Mouse (Mus musculus) adrenal gland, postnatal 36 days (tissue): Measurements from ENCODE around the gene Npw. TPM values are rescaled to one million over a fixed set of nuclear protein-coding genes. Genes with fewer than 3 reads are reported as not detected.

Source experiments
- DNase-seq, 2 experiments: peaks; one replicate each; pipeline ENCODE4 v3.0.0; 2021; ENCODE audit warnings: mixed read lengths in 1 of 2
- total RNA-seq, 2 experiments: library from RNA; stranded (reverse); gene quantifications; 2 replicates each; pipeline ENCODE4 v1.2.3; 2021

The Npw gene
- total RNA-seq, 2 experiments from 2014 or later, result not detected

DNA sequence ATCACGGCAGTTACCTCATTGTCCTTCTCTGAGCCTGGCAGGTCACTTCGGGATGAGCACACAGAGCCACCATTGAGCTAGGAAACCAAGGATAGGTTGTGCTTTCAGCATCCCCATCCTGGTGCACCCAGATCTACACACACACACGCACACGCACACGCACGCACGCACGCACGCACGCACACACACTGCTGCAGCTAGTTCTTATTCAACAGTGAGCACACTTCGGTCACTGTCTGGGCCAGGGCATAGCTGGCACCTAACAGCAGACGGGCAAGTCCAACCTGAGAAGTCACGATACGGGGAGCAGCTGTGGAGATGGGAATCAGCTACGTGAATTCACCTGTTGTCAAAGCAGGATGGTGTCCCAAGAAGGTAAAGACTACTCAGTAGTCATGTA, 17.7 kb downstream of the Npw start:
- no peak for DNase-seq

DNA sequence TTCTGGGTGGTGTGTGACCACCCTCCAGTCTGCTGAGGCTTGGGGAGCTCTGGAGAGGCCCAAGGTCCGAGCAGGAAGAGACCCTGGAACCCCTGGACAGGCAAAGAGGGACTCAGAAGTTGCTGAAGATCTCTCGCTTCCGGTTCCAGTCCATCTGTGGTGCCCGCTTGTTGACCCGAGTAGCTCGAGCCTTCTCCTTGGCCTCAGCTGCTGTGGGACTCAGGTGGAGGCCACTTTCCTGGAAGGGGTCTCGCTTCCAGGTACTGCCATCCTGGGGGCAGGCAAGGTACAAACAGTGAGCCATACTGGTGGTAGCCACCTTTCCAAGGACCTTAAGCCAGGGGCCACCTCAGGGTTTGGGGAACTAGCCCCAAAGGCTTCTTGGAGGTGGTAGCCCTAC, 18.1 kb downstream of the Npw start:
- DNase-seq, result no peak

DNA sequence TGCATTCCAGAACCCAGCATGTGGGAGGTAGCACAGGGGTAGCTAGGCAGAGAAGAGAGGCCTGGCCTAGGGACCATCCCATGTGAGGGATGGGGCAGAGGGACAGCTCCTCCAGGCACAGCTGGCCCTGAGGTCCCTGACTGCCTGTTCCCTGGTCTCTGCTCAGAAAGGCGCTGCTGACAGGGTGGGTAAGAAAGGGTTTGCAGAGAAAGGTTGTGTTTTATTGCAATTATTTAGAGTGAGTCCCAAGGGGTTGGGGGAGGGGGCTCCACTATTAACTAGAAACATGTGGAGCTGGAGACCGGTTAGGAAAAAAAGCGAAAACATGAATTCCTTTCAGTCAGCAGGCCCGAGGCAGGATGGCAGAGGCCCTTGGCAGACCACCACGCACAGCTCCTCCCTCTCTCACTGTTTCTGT, 18.7 kb downstream of the Npw start:
- no peak for DNase-seq

DNA sequence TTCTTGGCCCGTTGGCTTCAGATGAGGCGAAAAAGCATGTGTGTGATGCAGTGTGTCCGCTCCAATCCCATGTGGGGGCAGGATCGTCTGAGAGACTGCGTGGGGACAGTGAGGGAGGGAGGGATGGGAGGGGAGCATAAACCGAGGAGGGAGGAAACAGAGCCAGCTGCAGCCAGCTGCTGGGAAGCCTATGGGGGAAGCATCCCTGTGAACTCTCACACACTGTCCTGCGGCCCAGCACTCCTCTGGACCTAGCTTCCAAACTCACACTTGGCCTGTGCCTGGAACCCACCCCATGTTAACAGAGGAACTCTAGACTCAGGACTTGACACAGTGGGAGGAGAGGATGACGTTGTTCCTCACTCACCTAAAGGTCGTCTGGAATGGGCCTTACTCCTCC, 19.4 kb downstream of the Npw start:
- DNase-seq, result peak in 1 of 2 experiments; percentile 35

DNA sequence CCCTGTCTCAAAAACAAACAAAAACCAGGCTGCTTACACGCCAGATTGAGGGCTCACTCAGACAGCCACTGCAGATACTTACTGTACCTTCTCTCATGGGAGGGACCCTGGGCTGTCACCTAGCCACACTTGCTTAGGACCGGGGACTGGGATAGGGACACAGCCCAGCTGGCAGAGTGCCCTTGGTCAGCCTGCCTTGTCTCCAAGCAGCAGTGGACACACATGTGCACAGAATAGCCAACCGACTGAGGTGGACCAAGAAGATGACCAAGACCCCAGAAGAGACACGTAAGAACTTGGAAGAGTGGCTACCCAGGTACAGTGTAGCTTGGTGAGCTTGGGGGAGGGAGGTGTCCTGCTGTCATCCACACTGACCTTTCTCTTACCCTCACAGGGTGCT, 20.0 kb downstream of the Npw start:
- DNase-seq, result peak in 1 of 2 experiments; percentile 27

DNA sequence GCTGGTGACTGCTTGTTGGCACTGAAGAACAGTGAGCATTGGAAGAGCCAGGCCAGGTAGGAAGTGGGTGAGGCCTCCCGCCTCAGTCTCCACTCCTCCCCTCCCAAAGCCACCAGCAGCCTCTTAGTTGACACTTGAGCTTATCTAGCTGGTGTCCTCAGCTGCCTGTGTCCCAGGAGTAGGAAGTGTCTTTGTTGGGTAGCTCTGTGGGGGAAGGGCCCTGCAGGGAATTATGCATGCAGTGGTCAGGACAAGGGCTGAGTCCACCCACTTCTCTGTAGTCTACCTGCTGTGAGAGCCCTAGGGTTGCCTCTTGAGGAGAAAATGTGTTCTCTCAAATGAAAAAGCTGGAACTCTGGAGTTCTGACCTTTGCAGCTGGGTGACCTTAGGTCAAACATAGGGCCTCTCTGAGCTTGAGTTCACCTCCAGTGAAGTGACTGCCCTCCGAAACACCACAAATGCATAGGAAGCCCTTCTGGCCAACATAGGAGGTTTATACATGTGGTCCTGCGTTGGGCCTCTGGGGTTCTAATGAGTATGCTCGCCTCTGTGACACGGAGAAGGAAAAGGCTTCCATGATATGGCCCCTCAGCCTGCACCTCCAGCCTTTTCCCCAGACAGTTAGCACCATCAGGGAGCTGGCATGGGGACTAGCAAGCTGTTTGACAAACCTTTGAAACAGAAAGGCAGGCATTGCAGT, 21.3 kb downstream of the Npw start:
- DNase-seq, result no peak

DNA sequence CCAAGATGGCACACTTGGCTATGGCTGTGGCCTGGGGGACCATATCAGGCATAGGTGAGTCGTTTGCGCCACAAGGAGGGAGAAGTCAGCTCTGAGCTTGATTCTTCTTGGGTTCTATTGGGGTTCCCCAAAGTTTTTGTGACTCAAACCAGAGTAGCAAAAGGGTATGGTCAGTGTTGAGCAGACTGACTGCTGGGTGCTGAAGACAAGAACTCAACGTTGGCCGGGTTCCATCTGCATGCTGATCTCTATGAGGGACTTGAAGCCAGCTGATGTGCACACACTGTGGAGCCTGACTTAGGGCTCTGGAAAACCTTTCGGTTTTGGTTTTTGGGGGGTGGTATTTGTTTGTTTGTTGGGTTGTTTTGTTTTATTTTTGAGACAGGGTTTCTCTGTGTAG, 22.6 kb downstream of the Npw start:
- DNase-seq, result no peak

DNA sequence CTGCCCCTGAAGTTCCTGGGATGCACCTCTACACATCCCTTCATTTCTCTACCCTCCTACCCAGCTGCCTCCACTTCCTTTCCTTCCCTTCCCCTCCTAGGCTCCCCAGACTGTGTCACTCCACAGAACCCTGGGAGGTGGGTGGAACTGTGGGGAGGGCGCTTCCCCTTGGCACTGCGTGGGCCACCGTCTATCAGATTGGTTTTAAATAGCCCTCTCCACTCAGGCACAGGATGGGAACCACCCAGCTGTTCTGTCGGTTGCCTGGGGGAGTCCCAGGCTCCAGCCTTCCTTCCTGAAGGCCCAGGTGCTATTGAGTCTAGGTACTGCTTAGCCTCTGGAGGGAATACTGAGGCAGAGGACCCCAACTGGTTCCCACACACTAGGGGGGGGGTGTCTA, 23.2 kb downstream of the Npw start:
- DNase-seq, result peak; percentile 19 to 43

DNA sequence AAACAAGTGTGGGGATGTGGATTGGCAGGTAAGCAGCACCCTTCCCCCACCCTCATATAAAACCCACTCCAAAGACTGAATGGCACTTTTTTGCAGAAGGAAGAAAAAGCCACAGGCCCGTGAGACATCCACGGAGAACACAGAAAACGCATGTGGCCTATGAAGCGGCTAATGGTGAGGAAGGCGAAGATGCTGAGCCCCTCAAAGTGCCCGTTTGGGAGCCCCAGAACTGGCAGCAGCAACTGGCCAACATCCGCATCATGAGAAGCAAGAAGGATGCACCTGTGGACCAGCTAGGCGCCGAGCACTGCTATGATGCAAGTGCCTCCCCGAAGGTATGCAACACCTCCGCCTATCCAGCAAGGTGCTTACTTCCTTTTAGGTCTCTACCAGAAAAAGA, 24.4 kb downstream of the Npw start:
- no peak for DNase-seq

DNA sequence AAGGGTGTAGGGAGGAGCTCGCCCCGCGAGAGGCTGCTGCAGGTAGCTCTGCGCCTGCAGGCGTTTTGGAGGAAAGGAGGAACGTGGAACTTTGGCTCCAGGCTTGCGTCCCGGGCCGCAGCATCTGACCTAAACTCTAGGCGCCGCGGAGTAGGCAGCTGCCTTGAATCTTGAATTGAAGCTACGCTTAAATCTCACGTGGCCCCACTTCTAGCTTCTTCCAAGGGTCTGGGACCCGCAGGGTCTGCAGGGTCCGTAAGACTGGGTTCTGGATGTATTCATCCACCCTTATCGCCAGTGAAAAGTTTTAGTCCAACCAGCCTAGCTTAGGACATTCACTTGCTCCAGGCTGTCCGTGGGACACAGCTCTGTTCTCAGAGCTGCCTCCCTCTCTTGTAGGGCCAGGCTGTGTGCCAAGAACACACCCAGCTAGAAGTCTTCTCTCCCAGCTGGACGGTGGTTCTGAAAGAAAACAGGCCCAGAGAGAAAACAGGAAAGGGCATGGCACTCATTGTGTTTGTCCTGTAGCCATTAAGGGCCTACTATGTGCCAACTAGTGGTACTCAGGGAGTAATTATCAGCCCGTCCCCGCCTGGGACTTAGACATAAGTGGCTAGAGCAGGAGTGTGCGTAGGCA, 25.3 kb downstream of the Npw start:
- DNase-seq, result peak; percentile 59 to 69

DNA sequence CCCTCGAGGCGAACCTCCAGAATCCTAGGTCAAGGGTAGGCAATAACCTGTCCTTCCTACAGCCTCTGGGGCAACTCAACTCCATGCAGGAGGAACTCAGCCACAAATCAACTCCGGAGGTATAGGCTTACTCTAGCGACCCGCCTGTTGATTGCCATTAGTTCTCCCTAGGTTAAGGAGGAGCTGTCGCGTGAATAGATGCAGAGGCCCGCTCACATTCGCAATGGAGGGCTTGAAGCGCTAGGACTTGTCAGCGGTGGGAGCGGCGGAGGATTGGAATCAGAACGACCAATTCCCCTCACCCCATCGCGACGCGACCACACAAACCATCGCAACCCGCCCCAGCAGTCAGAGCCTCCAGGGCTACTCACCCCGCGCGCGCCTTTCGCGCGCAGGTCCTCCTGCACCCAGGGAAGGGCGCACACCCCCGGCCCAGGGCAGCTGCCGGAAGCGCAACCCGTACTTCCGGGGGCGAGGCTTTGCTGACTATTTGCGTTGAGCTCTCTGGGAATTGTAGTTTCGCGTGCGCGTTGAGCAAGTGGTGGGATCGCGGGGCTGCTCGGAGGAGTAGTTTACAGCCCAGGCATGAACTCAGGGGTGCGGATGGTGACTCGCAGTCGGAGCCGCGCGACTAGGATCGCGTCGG, 26.0 kb downstream of the Npw start, which contains the start of the genes Tsc2 and Nthl1:
Gene Tsc2 (minus strand): TSS at position 464 of the 646 bp plus-strand sequence.
Gene Nthl1 (plus strand): TSS at position 514 of the 646 bp plus-strand sequence.
- peak; percentile 90 to 92 for DNase-seq

DNA sequence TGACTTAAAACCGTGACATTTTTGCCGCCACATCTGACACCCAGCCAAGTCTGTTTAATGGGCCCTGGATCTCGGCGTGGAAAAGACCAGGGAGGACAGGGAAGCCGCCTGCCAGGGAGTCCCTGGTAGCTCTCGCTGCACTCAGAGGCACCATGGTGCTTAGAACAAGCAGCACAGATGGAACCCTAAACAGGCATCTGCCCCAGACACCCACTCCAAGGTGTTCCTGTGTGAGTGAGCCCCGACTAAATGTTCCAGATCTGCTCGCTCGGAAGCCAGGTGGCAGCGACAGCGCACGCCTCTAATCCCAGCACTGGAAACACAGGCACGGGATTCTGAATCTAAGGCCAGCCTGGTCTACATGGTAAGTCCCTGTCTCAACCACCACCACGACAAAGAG, 28.2 kb downstream of the Npw start:
- DNase-seq, result no peak

DNA sequence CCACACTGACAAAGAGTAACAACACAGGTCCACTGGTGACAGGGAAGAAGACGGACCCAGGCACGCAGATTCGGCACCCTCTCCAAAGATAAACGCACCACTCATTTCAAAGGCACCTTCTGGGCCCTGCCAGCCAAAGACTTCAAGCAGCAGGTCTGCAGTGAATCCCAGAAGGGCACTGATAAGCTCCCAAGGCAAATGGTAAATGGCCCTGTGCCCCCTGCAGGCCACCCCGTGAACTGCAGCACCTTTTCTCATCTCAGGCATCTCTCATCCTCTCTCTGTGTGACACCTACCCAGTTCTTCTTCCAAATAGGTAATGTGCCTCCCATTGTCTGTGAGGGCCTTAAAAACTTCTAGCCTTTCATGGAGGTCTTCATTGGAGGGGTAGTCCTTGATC, 29.6 kb downstream of the Npw start:
- peak; percentile 72 to 83 for DNase-seq

DNA sequence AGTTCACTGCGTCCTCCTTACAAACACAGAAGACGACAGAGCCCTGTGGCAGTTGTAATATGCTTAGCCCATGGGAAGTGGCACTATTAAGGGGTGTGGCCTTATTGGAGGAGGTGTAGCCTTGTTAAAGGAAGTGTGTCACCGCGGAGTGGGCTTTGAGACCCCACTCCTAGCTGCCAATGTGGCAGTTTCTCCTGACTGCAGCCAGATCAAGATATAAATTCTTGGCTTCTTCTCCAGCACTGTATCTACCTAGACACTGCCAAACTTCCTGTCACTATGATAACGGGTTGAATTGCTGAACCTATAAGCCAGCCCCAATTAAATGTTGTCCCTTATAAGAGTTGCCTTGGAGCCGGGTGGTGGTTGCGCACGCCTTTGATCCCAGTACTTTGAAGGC, 32.8 kb downstream of the Npw start:
- DNase-seq, result no peak

DNA sequence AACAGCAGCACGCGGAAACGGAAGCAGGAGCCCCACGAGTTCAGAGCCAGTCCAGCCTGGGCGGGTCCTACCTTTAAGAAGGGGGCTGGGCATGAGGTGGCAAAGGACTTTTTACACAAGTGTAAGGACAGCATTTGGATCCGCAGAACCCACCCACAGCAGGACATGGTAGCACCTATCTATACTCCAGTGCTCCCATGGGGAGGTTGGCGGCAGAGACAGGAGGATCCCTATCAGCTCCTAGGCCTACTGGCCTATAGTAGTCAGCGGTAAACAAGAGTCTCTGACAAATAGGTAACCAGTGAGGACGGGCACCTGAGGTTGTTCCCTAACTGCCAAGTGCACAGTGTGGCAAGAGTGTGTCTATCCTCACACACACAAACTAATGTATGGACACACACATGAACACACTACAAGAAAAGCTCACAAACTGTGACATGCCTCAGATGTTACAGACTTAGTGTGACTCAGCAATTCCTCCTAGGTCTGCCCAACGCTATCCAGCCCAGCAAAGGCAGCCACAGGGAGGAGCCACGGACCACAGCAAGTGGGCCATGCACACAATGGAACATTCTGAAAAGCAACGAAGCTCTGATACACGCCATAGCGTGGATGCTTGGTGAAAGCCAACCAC, 40.6 kb downstream of the Npw start:
- peak in 1 of 2 experiments; percentile 43 for DNase-seq

DNA sequence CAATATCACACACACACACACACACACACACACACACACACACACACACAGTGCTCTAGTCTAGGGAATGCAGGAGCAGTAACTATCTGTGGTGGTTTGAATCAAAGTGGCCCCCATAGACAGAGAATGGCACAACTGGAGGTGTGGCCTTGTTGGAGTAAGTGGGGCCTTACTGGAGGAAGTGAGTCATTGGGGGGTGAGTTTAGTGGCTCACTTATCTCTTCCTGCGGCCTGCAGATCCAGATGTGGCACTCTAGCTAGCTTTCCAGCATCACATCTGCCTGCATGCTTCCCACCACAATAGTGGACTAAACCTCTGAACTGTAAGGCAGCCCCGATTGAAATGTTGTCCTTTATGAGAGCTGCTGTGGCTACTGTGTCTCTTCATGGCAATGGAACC, 47.5 kb downstream of the Npw start:
- no peak for DNase-seq

DNA sequence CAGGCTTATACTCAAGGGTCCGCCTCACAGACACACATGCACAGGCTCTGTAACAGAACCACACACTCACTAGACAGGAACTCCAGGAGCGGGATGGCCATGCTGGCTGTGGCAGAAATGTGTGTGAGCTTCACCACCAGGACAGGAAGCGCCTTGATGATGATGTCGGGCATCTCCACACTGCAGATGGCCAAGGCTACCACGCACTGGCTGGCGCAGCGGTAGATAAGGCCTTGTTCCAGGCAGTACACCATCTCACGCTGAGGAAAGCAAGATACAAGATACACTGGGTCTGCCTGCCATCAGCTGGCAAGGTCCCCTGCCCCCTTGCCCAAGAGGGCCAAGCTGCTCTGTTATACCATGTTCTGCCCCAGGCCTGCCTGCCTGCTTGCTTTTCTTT, 49.4 kb downstream of the Npw start:
- DNase-seq, result no peak

DNA sequence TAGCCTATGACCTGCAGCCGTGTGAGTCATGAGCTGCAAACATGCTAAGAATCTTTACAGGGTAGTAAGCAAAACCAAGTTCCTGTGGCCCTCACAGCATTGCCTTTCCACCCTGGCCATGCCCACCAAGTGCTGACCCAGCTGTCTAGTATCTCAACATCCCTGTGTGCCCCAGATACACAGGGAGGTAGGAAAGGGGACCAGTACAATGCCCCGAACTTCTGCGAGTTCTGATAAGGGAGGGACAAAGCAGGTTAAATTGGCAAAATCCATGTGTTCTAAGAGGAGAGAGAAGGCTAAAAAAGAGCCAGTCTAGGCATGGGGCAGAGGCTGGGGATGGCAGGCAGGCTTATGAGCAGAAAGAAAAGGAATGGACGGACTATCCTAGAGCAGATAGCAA, 49.9 kb downstream of the Npw start:
- DNase-seq, result no peak
